Mouse (Mus musculus) left cerebral cortex, postnatal 4 days (tissue): Measurements from ENCODE around the gene Hoxd3. TPM values are rescaled to one million over a fixed set of nuclear protein-coding genes. Genes with fewer than 3 reads are reported as not detected.

ENCODE experiments used
- DNase-seq: peaks from one replicate; pipeline ENCODE4 v3.0.0-alpha.2; 2022
- intact Hi-C: fragments of 180-260 bp; cut with DNase I; formaldehyde crosslinking; loops from one replicate; pipeline ENCODE4 v1.15.1; 2025
- total RNA-seq, 2 experiments: library from RNA; stranded (reverse); gene quantifications; 2 replicates each; pipeline ENCODE4 v1.2.3; 2021

Hoxd3 gene
- total RNA-seq, 2 experiments from 2014 or later = not detected

DNA sequence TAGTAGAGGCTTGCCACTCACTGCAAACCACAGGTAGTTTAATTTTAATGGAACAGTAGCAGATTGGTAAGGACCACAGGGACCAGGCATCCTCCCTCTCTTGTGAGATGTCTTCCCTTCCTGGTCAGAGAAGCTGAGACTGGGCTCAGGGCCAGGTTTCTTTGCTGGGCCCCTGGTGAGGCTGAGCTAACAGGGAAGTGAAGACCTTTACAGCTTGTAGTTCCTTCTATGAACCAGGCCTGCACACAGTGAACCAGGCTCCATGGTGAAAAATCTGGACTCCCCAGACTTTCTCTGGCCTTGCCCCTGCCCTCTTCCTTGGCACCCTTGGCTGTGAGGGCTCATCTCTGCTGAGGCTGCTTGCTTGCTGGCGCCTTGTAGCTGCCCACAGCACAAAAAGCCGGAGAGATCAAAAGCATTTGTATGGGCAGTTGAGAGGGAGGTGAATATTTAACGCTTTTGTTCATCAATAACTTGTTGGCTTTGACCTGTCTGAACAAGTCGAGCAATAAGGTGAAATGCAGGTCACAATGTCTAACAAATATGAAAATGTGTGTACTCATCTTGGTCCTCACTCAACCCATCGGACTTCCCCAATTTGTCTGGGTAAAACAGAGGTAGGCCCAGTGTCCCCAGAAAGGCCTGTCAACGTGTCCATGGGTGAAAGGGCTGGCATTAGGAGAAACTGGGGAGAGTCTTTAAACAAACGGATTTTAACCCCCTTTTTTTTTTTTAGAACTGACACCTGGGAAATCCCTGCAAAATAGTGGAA is 12.7 kb downstream of the Hoxd3 start:
- DNase-seq = no peak
- intact Hi-C loops = no loop called here

DNA sequence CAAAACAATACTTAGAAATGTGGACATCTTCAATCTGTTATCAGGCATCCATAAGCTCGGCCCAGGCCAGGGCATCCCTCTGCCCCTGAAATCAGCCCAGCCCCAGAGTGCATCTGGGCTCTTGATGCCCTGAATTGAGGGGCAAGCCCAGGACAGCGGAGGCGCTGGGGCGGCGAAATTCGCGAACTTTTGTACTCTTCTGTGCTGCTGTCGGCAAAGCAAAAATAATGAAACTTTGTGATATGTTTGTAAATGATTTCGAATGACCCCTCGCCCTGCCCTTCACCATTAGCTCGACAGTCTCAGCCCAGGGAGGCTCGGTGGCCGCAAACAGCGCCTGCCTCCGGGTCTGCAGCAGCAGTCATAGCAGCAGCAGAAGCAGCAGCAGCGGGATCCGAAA is 13.4 kb downstream of the Hoxd3 start:
- DNase-seq = no peak
- intact Hi-C loops = no loop called here

DNA sequence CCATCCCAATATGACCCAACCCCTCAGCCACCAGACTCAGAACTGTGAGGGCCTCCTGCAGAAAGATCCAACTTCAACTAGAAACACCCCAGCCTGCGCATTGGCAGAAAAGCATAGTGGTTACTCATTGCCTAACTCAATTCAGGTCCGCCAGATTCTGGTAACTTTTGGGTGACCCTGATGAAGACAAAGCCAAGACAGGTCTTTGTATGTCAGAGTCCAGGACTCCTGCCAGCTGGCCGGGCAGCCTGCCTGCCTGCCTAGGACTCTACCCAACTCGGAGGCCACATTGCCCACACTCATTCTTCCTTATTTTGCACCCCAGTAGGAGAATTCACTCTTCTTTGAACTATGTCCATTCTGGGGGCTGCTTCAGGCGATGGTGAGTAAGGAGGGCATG is 14.8 kb downstream of the Hoxd3 start, which contains the start of gene Gm28230:
Gene Gm28230 (plus strand): TSS at position 178 of the 400 bp plus-strand sequence.
- intact Hi-C loops = no loop called here
- DNase-seq = no peak

GRCm38 (mm10) chr2:74726973-74727639 is 15.4 kb downstream of the Hoxd3 start:
- intact Hi-C loops = no loop called here
- DNase-seq = no peak

DNA sequence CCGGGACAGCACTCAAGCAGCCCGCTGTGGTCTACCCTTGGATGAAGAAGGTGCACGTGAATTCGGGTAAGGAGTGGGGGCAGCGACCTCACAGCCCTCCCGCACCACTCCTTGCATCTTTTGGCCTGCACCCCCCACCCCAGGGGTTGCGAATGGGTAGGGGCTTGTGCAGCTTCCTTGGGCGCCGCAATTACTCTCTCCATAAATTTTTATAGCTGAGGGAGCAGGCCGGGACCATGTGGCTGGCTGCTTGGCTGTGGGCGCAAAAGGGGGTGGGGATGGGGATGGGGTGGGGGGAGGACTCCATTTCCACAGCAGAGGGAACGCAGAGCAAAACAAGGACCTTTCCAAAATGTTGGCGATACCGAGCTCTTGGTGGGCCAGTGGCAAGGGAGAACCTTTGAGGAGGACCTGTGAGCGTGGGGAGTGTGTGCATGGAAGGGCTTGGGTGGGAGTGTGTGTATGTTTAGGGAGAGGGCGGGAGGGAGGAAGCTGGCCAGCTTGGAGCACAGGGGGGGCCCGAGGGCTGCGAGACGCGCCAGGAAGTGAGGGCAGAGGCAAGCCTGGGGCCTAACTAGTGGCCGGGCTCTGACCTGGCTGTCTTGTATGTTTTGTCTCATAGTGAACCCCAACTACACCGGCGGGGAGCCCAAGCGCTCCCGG is 16.0 kb downstream of the Hoxd3 start:
- intact Hi-C loops = no loop called here
- DNase-seq = no peak

GRCm38 (mm10) chr2:74728303-74728680 is 16.6 kb downstream of the Hoxd3 start:
- intact Hi-C loops = no loop called here
- no peak for DNase-seq

DNA sequence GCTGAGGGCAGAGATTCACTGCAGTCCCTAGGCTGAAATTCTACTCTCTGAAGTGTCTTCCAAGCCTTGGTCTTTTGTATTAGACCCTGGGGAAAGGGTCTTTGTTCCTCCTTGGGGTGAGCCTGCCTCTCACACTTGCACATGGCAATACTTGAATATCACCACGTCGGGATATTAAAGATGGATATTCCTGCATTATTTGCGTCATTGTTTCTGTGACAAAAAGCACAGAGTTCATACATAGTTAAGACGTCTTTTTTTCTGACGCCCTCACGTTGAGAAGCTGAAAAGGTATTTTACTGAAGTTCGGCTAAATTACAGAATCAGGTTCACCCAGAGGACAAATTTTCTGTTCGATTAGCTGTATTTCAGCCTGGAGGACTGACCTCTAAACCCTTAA is 18.6 kb downstream of the Hoxd3 start:
- no peak for DNase-seq
- intact Hi-C loops = no loop called here

- intact Hi-C loops = no loop called here
Measured at GRCm38 (mm10) chr2:74731055-74731454, 19.3 kb downstream of the Hoxd3 start.

GRCm38 (mm10) chr2:74731799-74732512 is 20.2 kb downstream of the Hoxd3 start:
- no peak for DNase-seq
- intact Hi-C loops = no loop called here

More at GRCm38 (mm10) chr2:74731055-74731454, 19.3 kb downstream of the Hoxd3 start:
- DNase-seq = no peak

DNA sequence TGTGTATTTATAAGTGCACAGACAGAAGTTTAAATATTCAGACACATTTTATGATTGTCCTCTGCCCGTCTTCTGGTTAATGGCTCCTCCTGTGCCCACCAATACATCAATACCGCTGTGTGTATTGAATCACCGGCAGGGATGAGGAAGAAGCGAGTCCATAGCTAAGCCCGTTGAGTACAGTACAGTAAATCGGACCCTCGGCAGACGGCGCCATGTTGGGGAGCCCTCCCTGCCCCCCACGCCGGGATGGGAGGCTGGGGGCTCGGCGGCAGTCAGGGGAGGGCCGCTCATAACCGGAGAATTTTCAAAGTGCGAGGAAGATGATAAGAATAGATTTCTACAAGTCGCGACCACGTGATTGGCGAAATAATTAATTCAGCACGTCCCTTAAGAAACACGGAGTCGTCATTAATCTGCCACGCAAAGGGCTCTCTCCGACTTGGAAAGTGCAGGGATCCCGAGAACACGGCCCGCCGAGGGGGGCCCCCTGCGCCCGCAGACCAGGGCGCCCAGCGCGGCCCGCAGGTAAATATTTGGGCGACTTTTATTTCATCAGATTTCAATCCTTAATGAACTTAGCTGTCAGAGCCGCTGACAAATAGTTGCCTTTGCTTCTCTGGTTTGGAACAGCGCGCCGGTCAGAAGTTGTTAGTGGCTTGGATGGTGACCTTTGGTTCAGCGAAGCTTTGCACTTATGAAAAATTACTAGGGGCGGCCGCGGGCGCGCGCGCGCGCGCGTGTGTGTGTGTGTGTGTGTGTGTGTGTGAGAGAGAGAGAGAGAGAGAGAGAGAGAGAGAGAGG is 21.0 kb downstream of the Hoxd3 start:
- intact Hi-C loops = no loop called here
- no peak for DNase-seq

GRCm38 (mm10) chr2:74733317-74733661 is 21.6 kb downstream of the Hoxd3 start:
- DNase-seq = no peak
- intact Hi-C loops = no loop called here

- no peak for DNase-seq
- intact Hi-C loops = no loop called here
Measured at GRCm38 (mm10) chr2:74733765-74734164, 22.0 kb downstream of the Hoxd3 start.

DNA sequence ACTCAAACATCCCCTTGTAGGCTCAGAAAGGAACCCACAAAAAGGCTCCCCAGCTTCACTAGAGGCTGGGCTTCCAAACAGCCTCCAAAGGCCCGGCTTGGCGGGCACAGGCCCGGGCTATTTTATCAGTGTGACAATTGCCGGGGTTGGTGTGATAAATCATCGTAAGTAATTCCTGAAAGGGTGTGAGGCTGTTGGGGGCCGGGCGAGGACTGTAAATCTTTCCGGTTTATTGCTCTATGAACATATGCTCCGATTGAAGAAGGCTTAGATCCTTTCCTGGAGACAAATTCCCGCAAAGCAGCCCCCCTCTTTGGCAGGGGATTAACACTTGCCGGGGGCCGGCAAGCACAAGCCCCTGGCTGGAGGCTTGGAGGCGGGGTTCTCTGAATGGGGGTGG is 22.7 kb downstream of the Hoxd3 start:
- intact Hi-C loops = no loop called here
- no peak for DNase-seq

DNA sequence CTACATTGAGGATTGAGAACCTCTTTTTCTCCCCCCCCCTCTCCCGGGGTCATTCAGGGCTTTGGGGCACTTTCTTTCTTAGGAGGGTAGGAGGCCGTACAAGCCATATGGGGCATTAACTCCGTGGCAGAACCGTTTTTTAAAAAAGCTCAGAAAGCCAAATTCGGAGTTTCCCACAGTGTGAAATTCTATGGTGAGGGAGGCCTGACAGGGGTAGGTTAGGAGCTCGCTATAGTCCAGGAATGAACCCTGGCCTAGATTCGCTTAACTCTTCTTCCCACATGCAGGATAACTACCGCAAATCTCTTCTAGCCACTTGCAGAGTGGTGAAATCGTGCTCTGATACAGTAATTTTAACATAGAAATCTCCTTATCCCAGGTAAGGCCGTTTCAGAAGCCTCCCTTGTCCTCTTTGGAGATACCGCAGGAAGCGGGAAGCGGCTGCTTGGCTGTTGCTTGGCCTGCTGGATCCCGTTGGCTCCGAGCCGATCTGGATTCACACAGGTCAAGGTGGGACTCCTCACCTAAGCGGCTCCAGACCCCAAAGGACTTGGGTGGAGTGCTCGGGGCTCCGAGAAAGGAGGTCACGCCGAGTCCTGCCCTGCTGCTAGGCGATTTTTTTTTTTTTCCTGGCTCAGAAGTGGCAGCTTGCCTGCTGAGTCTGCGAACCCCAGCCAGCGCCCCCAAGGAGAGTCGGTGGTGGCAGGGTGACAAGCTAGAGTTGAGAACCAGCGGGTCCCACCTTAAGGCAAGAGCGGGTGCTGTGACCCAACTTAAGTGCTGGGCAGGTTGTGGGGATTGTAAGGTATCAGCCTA is 23.5 kb downstream of the Hoxd3 start:
- intact Hi-C loops = no loop called here
- DNase-seq = no peak

- intact Hi-C loops = no loop called here
- no peak for DNase-seq
Measured at GRCm38 (mm10) chr2:74735851-74736687, 24.3 kb downstream of the Hoxd3 start.

DNA sequence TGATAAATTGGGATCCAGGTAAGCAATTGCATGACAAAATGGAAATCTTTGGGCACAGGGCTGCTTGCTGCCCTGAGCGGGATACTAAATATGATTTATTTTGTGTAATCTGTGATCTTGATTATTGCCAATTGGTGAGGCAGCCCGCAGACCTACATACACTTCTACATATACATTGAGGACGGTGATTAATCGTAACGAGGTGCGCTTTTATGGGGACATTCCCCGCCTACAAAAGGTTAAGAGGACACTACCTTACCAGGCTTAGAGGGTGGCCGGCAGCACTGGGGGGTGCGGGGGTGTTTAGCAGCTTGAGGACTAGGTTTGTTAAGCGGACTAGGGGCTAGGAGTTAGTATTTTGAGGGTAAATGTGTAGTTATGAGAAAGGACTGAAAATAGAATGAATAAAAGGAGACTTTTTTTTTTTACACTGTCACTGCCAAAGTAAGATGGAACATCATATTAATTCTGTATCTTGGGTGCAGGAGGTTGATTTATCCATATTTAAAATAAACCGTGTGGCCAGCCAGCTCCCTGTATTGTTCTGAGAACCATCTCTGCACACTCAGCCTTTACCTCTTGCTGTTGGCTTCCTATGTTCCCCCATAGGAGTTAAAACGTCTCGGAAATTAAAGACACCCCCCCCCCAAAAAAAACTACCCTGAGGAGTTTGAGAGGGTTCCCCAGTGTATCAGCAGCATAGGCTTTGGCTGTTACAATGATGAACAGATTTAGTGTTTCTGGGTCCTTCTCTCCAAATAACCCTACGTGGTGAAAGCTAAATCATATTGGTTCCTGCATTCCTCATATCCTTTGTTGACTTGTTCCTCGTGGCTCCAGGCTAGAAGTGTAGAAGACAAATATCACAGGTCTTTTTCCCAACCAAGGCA is 25.2 kb downstream of the Hoxd3 start:
- no peak for DNase-seq
- intact Hi-C loops = no loop called here

DNA sequence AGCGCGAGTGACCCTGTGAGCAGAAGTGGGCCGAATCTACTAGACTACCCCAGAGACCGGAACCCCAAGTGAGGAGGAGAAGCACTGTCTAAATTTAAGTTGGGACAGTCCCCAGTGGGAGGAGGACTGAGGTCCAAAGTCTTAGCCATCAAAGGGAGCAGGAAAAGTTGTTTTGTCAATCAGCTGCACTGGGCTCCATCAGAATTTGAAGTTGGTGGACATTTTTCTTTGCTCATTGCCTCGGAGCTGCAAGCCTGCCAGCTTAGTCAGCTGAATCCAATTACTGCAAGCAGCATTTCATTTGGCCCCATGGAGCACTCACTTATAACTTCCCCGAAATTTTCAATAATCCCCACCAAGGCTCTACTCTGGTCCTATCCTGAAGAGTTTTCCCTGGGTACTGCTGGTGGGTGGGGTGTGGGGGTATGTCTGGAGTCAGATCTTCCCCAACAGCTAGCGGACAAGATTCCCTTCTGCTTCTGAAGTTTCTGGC is 25.9 kb downstream of the Hoxd3 start:
- no peak for DNase-seq
- intact Hi-C loops = no loop called here
